Mouse (Mus musculus) heart, embryonic 12.5 days (tissue): ENCODE data around the gene Dhx37. TPM values are rescaled to one million over a fixed set of nuclear protein-coding genes. Genes with fewer than 3 reads are reported as not detected.
"Not testable (repeated sequence)": the region's sequence is repeated elsewhere in the genome, so short reads cannot be mapped to it uniquely, and the experiment has no call there.

Experiments
- ATAC-seq: fragments of 200-750 bp; cut with Nextera tagmentation; 2 replicates; pipeline ENCODE4 v1.8.0; 2017; ENCODE audit warnings: moderate TSS enrichment, moderate library complexity; ENCODE audit not compliant: insufficient number of reproducible peaks, low FRiP score
- H3K27ac ChIP-seq: fragments of 300-500 bp; sonication (generic); 2 replicates; pipeline ENCODE4 v1.5.1; 2016; ENCODE audit warnings: mild to moderate bottlenecking, moderate library complexity; ENCODE audit not compliant: poor library complexity, severe bottlenecking
- H3K27me3 ChIP-seq: fragments of 300-500 bp; sonication (generic); replicated peaks from 2 replicates; pipeline ENCODE4 v1.6.1; 2016; ENCODE audit warnings: mild to moderate bottlenecking, moderate library complexity
- H3K36me3 ChIP-seq: fragments of 300-500 bp; sonication (generic); 2 replicates; pipeline ENCODE4 v1.6.1; 2016; ENCODE audit warnings: mild to moderate bottlenecking, moderate library complexity
- H3K4me1 ChIP-seq: fragments of 300-500 bp; sonication (generic); replicated peaks from 2 replicates; pipeline ENCODE4 v1.6.1; 2016; ENCODE audit warnings: mild to moderate bottlenecking
- H3K4me2 ChIP-seq: fragments of 300-500 bp; sonication (generic); 2 replicates; pipeline ENCODE4 v1.6.1; 2016; ENCODE audit warnings: mild to moderate bottlenecking, moderate library complexity
- H3K4me3 ChIP-seq: fragments of 300-500 bp; sonication (generic); 2 replicates; pipeline ENCODE4 v1.5.1; 2016; ENCODE audit warnings: mild to moderate bottlenecking
- H3K9ac ChIP-seq: fragments of 300-500 bp; sonication (generic); 2 replicates; pipeline ENCODE4 v1.6.1; 2016; ENCODE audit warnings: mild to moderate bottlenecking, moderate library complexity
- H3K9me3 ChIP-seq: fragments of 300-500 bp; sonication (generic); replicated peaks from 2 replicates; pipeline ENCODE4 v1.6.1; 2016; ENCODE audit warnings: mild to moderate bottlenecking, moderate library complexity
- WGBS: fragments of 180-500 bp; shearing (Covaris S2); methylation state at CpG from one replicate; pipeline ENCODE4 v1.1.7; 2016; 5-methylcytosine and 5-hydroxymethylcytosine counted together
- polyA plus RNA-seq: library from polyadenylated mRNA; unstranded; fragments of >200 nt; fragmentation: Nextera tagmentation; extraction: Ambion mirVana; gene quantifications from 2 replicates; pipeline ENCODE4 v1.2.1, GENCODE M21; 2016

Dhx37 gene
- polyA plus RNA-seq, 1 experiment from 2014 or later: 11.4 TPM

DNA sequence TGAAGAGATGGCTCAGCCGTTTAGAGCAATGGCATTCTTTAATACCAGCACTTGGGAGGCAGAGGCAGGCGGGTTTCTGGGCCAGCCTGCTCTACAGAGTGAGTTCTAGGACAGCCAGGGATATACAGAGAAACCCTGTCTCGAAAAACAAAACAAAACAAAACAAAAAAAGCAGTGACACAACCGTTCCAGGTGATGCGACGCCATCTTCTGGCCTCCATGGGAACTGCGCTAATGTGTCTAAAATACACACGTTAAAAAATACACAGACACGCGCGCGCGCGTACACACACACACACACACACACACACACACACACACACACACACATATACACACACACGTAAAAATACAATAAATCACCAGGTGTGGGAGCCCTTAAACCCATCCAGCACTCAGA, 426 bp upstream of the Dhx37 start:
- not testable (repeated sequence) for H3K27ac ChIP-seq, H3K27me3 ChIP-seq, H3K9me3 ChIP-seq, ATAC-seq, H3K9ac ChIP-seq
- Histone ChIP-seq H3K4me1 (peaks cover 16% of the 10 kb centered on the region), H3K4me2 (peak overlapping the region; percentile 92), H3K36me3 (peaks cover 23% of the 10 kb centered on the region), H3K4me3 (peak overlapping the region; percentile 80)
- 54% methylated on average over 15 of the region's 15 CpGs for WGBS

DNA sequence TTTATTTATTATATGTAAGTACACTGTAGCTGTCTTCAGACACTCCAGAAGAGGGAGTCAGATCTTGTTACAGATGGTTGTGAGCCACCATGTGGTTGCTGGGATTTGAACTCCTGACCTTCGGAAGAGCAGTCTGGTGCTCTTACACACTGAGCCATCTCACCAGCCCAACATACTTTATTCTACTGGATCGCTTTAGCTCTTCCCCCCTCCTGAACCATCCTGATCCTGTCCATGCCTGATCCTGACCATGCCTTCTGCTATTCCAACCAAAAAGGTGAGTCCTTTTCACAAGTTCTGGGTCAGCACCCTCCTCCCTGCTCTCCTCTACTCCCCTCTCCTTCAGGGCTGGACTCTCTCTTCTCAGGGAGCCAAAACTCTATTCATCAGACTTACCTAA, 1.6 kb downstream of the Dhx37 start:
- Histone ChIP-seq H3K4me3 (0 out of 2 replicates have a peak overlapping the region, but pooled peaks have one; percentile 80), H3K4me1 (peaks cover 16% of the 10 kb centered on the region), H3K36me3 (peaks cover 43% of the 10 kb centered on the region)
- not testable (repeated sequence) for H3K27me3 ChIP-seq, H3K4me2 ChIP-seq, ATAC-seq, H3K27ac ChIP-seq, H3K9me3 ChIP-seq, H3K9ac ChIP-seq
- 91% methylated on average over 2 of the region's 2 CpGs for WGBS

DNA sequence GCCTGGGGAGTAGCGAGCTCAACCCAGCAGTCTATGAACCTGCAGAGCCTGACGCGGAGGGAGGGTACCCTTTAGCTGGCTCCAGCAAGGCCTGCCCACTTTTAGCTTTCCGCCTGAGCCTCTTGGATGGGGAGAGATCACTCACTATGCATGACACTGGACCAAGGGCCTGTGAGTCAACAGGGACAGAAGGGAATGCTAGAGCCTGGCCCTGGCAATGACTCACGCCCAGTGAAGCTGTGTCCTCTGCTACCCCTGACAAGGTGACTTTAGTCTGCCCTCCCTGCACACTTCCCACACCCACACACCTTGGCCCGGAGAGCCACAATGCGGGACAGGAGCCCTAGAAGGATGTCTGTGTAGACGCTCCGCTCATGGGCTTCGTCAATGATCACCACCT, 7.6 kb downstream of the Dhx37 start:
- peak overlapping the region; percentile 40 for H3K27ac ChIP-seq
- H3K9ac ChIP-seq: no peak overlapping the region
- H3K4me3 ChIP-seq: no peak overlapping the region
- ATAC-seq: no peak
- WGBS: 80% methylated on average over 10 of the region's 10 CpGs
- H3K9me3 ChIP-seq: no peaks in the 10 kb centered on the region
- H3K4me1 ChIP-seq: peaks cover 3% of the 10 kb centered on the region; the same call in 1 of the 2 replicates
- H3K4me2 ChIP-seq: no peak overlapping the region
- peaks cover 100% of the 10 kb centered on the region for H3K36me3 ChIP-seq
- no peaks in the 10 kb centered on the region for H3K27me3 ChIP-seq

DNA sequence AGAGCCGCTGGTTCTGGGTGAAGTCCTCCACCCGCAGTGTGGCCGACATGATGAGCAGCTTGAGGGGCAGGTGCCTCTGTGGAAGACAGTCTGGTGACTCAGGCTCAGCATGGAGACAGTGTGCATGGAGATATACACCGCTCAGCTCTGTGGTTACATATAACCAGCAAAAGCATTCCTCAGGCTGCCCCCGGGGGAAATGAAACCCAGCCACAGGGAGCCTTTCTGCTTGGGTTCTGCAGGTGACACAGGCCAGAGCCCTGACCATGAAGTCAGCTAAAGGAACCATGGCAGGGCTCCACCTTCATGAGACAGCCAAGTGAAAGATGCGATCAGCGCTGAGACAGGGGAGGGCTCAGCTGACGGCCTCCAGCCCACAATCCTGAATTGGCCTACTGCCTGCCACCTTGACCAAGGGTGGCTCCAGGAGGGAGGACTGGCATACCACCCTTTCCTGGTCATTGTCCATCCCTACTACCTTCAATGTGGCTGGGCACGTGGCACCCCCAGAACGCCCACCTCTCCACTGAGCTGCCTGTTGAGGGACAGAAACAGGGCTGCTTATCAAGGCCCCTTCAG, 8.1 kb downstream of the Dhx37 start:
- no peak for ATAC-seq
- peaks cover 100% of the 10 kb centered on the region for H3K36me3 ChIP-seq
- H3K4me3 ChIP-seq: no peak overlapping the region
- peak overlapping the region; percentile 40 for H3K27ac ChIP-seq
- no peaks in the 10 kb centered on the region for H3K9me3 ChIP-seq
- no peaks in the 10 kb centered on the region for H3K27me3 ChIP-seq
- H3K4me2 ChIP-seq: no peak overlapping the region
- H3K9ac ChIP-seq: no peak overlapping the region
- peaks cover 3% of the 10 kb centered on the region; the same call in 1 of the 2 replicates for H3K4me1 ChIP-seq
- WGBS: 88% methylated on average over 10 of the region's 10 CpGs

DNA sequence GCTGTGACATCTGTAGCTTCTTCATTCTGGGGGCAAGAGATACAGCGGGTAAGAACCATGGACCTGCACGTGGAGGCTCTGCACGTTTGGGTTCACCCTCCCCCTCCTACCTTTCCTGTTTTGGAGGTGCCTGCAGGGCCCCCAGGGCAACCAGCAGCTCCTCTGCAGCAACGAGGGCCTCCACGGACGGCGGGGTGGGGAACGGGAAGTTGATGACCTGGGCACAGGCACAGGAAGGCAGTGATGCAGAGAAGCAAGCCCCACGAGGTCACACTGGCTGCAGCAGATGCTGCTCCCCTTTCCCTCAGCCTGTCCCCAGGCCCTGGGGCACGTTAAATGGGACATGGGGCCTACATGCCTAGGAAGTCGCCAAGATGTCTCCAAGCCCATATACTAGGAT, 14.8 kb downstream of the Dhx37 start:
- no peak overlapping the region for H3K27ac ChIP-seq
- H3K27me3 ChIP-seq: no peaks in the 10 kb centered on the region
- no peak for ATAC-seq
- H3K4me1 ChIP-seq: no peaks in the 10 kb centered on the region
- no peak overlapping the region for H3K4me2 ChIP-seq
- H3K4me3 ChIP-seq: no peak overlapping the region
- H3K9me3 ChIP-seq: no peaks in the 10 kb centered on the region
- WGBS: 82% methylated on average over 11 of the region's 11 CpGs
- H3K9ac ChIP-seq: no peak overlapping the region
- H3K36me3 ChIP-seq: peaks cover 97% of the 10 kb centered on the region

DNA sequence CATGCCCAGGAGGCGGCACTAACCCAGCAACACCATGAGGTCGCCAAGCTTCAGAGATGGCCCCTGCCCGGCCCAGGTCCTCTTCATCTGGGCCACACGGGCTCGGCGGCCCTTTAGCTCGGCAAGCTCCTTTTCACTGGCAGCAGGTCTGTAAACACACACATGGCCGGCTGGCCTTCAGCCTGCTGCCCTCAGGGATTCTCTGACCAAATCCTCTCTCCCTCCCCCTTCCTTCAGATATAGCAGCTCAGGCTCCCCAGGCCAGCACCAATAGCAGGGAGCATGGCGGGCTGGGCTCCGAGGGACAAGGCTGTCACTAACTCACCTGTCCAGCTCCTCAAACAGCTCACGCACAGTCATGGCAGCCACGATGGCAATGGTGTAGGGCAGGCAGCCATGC, 15.3 kb downstream of the Dhx37 start:
- 89% methylated on average over 12 of the region's 12 CpGs for WGBS
- Histone ChIP-seq H3K4me3 (no peak overlapping the region), H3K27ac (no peak overlapping the region), H3K4me1 (no peaks in the 10 kb centered on the region), H3K9ac (no peak overlapping the region), H3K4me2 (no peak overlapping the region), H3K27me3 (no peaks in the 10 kb centered on the region), H3K36me3 (peaks cover 97% of the 10 kb centered on the region), H3K9me3 (no peaks in the 10 kb centered on the region)
- ATAC-seq: no peak

DNA sequence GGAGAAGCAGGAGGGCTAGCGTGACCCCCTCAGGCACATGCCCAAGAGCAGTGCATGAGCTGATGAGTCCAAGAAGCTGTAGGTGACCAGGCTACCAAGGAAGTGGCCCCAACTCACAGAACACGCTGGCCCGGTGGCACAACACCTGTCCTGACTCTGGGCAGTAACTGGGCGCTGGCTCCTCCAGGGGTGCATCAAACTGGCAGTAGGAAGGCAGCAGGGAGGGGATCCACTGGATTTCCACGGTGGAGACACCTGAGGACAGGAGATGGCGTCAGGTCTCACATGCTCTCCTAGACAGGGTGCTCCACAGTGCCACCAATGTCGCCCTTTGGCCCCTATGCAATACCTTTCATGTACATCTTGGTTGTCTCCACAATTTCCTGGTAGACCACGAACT, 17.7 kb downstream of the Dhx37 start:
- Histone ChIP-seq H3K9ac (no peak overlapping the region), H3K4me2 (no peak overlapping the region), H3K27ac (no peak overlapping the region), H3K4me1 (no peaks in the 10 kb centered on the region), H3K4me3 (no peak overlapping the region), H3K9me3 (no peaks in the 10 kb centered on the region), H3K36me3 (peaks cover 74% of the 10 kb centered on the region), H3K27me3 (no peaks in the 10 kb centered on the region)
- 92% methylated on average over 8 of the region's 8 CpGs for WGBS
- no peak for ATAC-seq

DNA sequence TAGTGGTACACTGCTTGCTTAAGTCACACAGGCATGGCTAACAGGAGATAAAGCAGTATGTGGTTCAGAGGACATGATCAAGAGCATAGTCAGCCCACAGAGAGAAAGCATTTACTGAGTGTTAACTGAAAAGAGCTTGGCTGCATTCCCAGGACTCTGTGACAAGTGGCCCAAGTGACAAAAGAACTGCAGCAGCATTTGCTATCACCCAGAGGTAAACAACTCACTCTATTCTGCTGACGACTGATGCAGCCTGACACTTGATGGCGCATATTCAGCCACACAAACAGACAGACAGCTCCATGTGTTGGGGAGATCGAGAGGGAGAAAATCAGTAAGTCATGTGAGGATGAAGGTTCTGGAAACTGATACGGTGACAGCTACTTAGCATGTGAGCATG, 20.2 kb downstream of the Dhx37 start:
- peaks cover 53% of the 10 kb centered on the region for H3K36me3 ChIP-seq
- WGBS: 49% methylated on average over 4 of the region's 4 CpGs
- H3K4me2 ChIP-seq: no peak overlapping the region
- H3K4me1 ChIP-seq: peaks cover 9% of the 10 kb centered on the region; the same call in 1 of the 2 replicates
- no peak overlapping the region for H3K4me3 ChIP-seq
- H3K9me3 ChIP-seq: no peaks in the 10 kb centered on the region
- H3K9ac ChIP-seq: no peak overlapping the region
- peak; percentile 16; the same call in 1 of the 2 replicates for ATAC-seq
- H3K27me3 ChIP-seq: no peaks in the 10 kb centered on the region
- peak overlapping the region; percentile 36; the same call in 1 of the 2 replicates for H3K27ac ChIP-seq

DNA sequence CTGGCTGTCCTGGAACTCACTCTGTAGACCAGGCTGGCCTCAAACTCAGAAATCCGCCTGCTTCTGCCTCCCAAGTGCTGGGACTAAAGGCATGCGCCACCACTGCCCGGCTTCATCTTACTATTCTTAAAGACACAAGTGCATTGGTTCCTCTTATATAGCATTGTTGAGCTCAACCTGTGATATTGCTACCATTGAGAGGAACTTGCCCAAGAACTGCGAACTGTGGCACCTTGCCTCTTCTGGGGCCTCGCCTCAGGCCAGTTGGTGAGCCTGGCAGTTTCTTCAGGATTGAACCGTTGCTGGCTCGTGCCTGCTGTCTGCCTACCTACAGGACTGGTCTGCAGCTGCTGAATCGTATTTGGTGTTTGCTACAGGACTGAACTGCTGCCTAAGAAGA, 21.4 kb downstream of the Dhx37 start:
- not testable (repeated sequence) for ATAC-seq, H3K4me2 ChIP-seq, H3K4me3 ChIP-seq, H3K27ac ChIP-seq, H3K9me3 ChIP-seq, H3K27me3 ChIP-seq, H3K9ac ChIP-seq
- WGBS: 84% methylated on average over 8 of the region's 8 CpGs
- Histone ChIP-seq H3K4me1 (peaks cover 13% of the 10 kb centered on the region), H3K36me3 (peaks cover 41% of the 10 kb centered on the region)

DNA sequence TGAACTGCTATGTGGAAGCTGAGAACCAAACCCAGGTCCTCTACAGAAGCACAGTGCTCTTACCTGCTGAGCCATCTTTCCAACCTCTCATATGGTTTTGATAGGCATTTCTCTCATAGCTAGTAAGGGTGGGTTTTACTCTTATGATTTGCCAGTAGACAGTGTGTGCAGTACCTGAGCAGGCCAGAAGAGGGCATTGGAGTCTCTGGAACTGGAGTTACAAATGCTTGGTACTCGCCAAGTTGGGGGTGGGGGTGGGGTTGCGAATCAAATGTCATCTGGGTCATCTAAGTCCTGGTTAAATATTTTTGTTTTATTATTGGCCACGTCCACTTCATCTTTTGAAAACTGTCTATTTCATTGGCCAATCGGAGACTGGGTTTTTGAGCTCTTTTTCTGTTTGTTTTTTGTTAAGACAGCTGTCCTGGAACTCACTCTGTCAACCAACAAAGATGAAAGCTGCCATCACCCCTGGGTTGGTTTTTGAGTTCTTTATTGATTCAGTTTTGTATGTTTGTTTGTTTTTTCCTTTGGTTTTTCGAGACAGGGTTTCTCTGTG, 21.9 kb downstream of the Dhx37 start:
- H3K27ac ChIP-seq: no peak overlapping the region
- WGBS: 60% methylated on average over 5 of the region's 5 CpGs
- no peak overlapping the region for H3K4me2 ChIP-seq
- no peaks in the 10 kb centered on the region for H3K9me3 ChIP-seq
- H3K9ac ChIP-seq: no peak overlapping the region
- peaks cover 36% of the 10 kb centered on the region for H3K36me3 ChIP-seq
- no peak for ATAC-seq
- peaks cover 18% of the 10 kb centered on the region for H3K4me1 ChIP-seq
- no peak overlapping the region for H3K4me3 ChIP-seq
- no peaks in the 10 kb centered on the region for H3K27me3 ChIP-seq

DNA sequence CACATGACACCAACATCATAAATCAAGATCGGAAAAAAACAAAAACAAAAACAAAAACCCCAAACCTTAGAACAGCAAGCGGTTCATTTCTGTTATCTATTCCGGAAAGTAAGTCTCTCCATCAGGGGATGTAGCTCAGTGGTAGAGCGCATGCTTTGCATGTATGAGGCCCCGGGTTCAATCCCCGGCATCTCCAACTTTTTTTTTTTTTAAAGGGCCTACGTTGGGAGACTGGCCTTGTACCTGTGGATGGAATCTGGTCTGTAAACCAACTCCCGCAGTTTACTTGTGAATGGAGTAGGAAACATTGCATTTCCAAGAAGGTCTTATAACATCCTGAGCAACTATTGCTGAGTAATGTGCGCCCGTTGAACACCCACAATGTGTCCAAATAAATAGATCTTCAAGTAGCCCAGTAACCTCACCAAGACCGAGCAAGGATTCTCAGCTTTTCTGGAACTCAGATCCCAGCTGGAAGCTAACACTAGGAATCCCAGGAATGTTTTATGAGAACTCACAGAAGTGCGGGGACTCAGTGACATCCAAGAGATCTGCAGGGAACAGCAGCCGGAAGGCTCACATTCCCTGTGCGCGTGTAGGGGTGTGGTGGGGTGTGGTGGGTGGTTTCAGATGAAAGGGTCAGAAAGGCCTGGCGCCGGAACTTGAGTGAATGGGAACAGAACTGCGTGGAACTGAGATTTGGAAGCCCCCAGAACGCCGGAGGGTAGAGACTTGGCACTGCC, 24.4 kb downstream of the Dhx37 start:
- Histone ChIP-seq H3K4me1 (peaks cover 23% of the 10 kb centered on the region), H3K9me3 (no peaks in the 10 kb centered on the region), H3K27me3 (no peaks in the 10 kb centered on the region), H3K27ac (no peak overlapping the region), H3K36me3 (peaks cover 11% of the 10 kb centered on the region), H3K4me3 (peak overlapping the region; percentile 44), H3K4me2 (peak overlapping the region; percentile 58), H3K9ac (no peak overlapping the region)
- 7% methylated on average over 20 of the region's 20 CpGs for WGBS
- ATAC-seq: no peak
